ENCODE assay signal across 8 mouse cellular contexts in the genomic region with DNA sequence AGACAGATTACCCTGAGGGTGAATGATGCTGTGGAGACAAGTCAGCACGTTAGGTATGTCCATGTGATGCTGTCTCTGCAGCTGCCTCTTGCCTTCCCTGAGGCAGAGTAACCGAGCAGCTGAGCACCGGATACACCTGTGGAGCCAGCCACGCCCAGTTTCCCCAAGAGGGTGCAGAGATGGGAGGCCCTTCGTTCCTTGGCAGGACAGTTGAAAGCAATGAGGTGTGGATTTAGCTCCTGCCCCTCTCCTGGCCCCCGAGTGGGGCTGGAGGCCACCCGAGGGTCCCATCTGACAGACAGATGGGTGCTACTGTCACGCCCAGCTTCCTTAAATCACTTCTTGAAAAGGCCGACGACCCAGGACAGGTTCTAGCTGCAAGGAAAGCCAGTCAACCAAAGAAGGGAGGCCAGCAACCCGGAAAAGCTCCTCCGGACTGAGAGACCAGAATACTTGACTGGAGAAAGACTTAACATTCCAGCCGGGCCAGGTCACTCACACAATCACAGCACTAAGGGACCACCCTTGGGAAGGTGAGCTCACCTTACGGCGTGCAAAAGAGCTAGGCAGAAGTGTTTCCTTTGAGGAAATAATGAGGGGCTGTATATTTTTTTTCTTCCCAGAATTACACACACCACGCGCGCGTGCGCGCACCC. TPM values are rescaled to one million over a fixed set of nuclear protein-coding genes. Genes with fewer than 3 reads are reported as not detected.
A peak's percentile ranks its signal among the peaks of the same experiment; 100 is the strongest.
DNase-seq lines count a peak whose midpoint lies in the region; ATAC-seq and TF ChIP-seq lines count a peak whose summit lies in the region.

No protein-coding gene starts in this region.

- peak overlapping the region; percentile 34 for H3K4me3 ChIP-seq in heart, embryonic 15.5 days
- peak overlapping the region; percentile 24 for H3K4me3 ChIP-seq in kidney, postnatal 0 days (replicated peaks; ENCODE audit: low read depth, low read length)

- no peaks in the 10 kb centered on the region for H3K27me3 ChIP-seq in heart, embryonic 15.5 days
- no peaks in the 10 kb centered on the region for H3K27me3 ChIP-seq in kidney, postnatal 0 days (ENCODE audit: insufficient read depth, low read length)

- H3K4me2 ChIP-seq in heart, embryonic 15.5 days, result peak overlapping the region; percentile 65
- peak overlapping the region; percentile 51 for H3K4me2 ChIP-seq in kidney, postnatal 0 days (ENCODE audit: low read length)

- no peaks in the 10 kb centered on the region for H3K9me3 ChIP-seq in heart, embryonic 15.5 days (replicated peaks)
- no peaks in the 10 kb centered on the region for H3K9me3 ChIP-seq in kidney, postnatal 0 days (replicated peaks; ENCODE audit: low read length)

- peak; percentile 97 for DNase-seq in A20 (ENCODE audit: low read depth, low spot score)
- DNase-seq in embryo, embryonic 10 days (ENCODE audit: low spot score), result peak; percentile 31
- peak; percentile 45 for DNase-seq in kidney, postnatal 0 days (ENCODE audit: low spot score)
- peak; percentile 76 to 83 for DNase-seq in lung, postnatal 4 days
- peak; percentile 78 to 84 for DNase-seq in spleen, postnatal 4 days (ENCODE audit: low spot score in 2 of 2)
- DNase-seq in cerebellum, adult 9-11 months, result no peak
- no peak for DNase-seq in left cerebral cortex, postnatal 36 days (ENCODE audit: low spot score in 2 of 2)

- peaks cover 20% of the 10 kb centered on the region for H3K4me1 ChIP-seq in heart, embryonic 15.5 days (replicated peaks)
- H3K4me1 ChIP-seq in kidney, postnatal 0 days (replicated peaks; ENCODE audit: insufficient read depth, low read length), result 0 out of 2 replicates have a peak, but pooled peaks cover 4% of the 10 kb centered on the region

- no peak for TF ChIP-seq CTCF in kidney, postnatal 0 days (IDR thresholded peaks at IDR 0.05; ENCODE audit: low read depth)

- no peaks in the 10 kb centered on the region for H3K36me3 ChIP-seq in heart, embryonic 15.5 days
- H3K36me3 ChIP-seq in kidney, postnatal 0 days (ENCODE audit: insufficient read depth, low read length), result no peaks in the 10 kb centered on the region

- H3K9ac ChIP-seq in heart, embryonic 15.5 days, result peak overlapping the region; percentile 34; the same call in 1 of the 2 replicates
- 0 out of 2 replicates have a peak overlapping the region, but pooled peaks have one; percentile 37 for H3K9ac ChIP-seq in kidney, postnatal 0 days (ENCODE audit: low read depth, low read length)

- WGBS in heart, embryonic 15.5 days, result 5% methylated on average over 15 of the region's 21 CpGs
- WGBS in kidney, postnatal 0 days, result 4% methylated on average over 15 of the region's 21 CpGs

- ATAC-seq in heart, embryonic 15.5 days (replicated peaks; ENCODE audit: insufficient number of reproducible peaks, insufficient read depth, low FRiP score, low read depth), result peak; percentile 60
- ATAC-seq in kidney, postnatal 0 days (replicated peaks; ENCODE audit: low FRiP score, low read depth), result peak; percentile 46; the same call in 1 of the 2 replicates

- peak overlapping the region; percentile 69 for H3K27ac ChIP-seq in heart, embryonic 15.5 days
- peak overlapping the region; percentile 66; the same call in 1 of the 2 replicates for H3K27ac ChIP-seq in kidney, postnatal 0 days

- intact Hi-C loops in left cerebral cortex, postnatal 36 days (cut with DNase I), result no loop called here

RNA-seq across cellular contexts. Expression of a gene that starts 10.4 kb away (rescaled TPM):
- polyA plus RNA-seq in heart, embryonic 15.5 days (2015; fragmentation: Nextera tagmentation; extraction: Ambion mirVana), result 55.7 and 74.5 TPM in 2 replicates
- polyA plus RNA-seq in kidney, postnatal 0 days (2015; fragmentation: Nextera tagmentation; extraction: Ambion mirVana), result 55.2 and 64.9 TPM in 2 replicates
- total RNA-seq in left cerebral cortex, postnatal 36 days (2021), result 10 to 100 TPM; 10.7 to 11.9 TPM

Comparison
In these comparisons a context has a peak if more than half of its experiments do, and no peak if none do; other contexts are left out.
1. DNase-seq: peak in A20 (single experiment), embryo, embryonic 10 days (single experiment), kidney, postnatal 0 days (single experiment), lung, postnatal 4 days (2 of 2) and spleen, postnatal 4 days (2 of 2); none in cerebellum, adult 9-11 months (single experiment) and left cerebral cortex, postnatal 36 days (0 of 2).